Mouse (Mus musculus) neural tube, embryonic 13.5 days (tissue): ENCODE results near the gene Fcrl6. TPM values are rescaled to one million over a fixed set of nuclear protein-coding genes. Genes with fewer than 3 reads are reported as not detected.

ENCODE experiments used
- ATAC-seq: fragments of 200-750 bp; cut with Nextera tagmentation; 2 replicates; pipeline ENCODE4 v1.8.0; 2017; ENCODE audit warnings: low read depth, mild to moderate bottlenecking, moderate TSS enrichment, moderate library complexity
- H3K27ac ChIP-seq: fragments of 300-500 bp; sonication (generic); replicated peaks from 2 replicates; pipeline ENCODE4 v1.5.1; 2015; ENCODE audit warnings: moderate library complexity, mild to moderate bottlenecking, inconsistent platforms
- H3K27me3 ChIP-seq: fragments of 300-500 bp; sonication (generic); 2 replicates; pipeline ENCODE4 v1.6.1; 2015; ENCODE audit warnings: mild to moderate bottlenecking, inconsistent platforms
- H3K36me3 ChIP-seq: fragments of 300-500 bp; sonication (generic); 2 replicates; pipeline ENCODE4 v1.6.1; 2015; ENCODE audit warnings: mild to moderate bottlenecking, inconsistent platforms
- H3K4me1 ChIP-seq: fragments of 300-500 bp; sonication (generic); replicated peaks from 2 replicates; pipeline ENCODE4 v1.6.1; 2015; ENCODE audit warnings: inconsistent platforms
- H3K4me2 ChIP-seq: fragments of 300-500 bp; sonication (generic); 2 replicates; pipeline ENCODE4 v1.6.1; 2015; ENCODE audit warnings: inconsistent platforms, mild to moderate bottlenecking, moderate library complexity
- H3K4me3 ChIP-seq: fragments of 300-500 bp; sonication (generic); 2 replicates; pipeline ENCODE4 v1.5.1; 2015; ENCODE audit warnings: mild to moderate bottlenecking, inconsistent platforms
- H3K9ac ChIP-seq: fragments of 300-500 bp; sonication (generic); 2 replicates; pipeline ENCODE4 v1.6.1; 2015; ENCODE audit warnings: moderate library complexity, mild to moderate bottlenecking, inconsistent platforms
- H3K9me3 ChIP-seq: fragments of 300-500 bp; sonication (generic); 2 replicates; pipeline ENCODE4 v1.6.1; 2016; ENCODE audit warnings: inconsistent platforms
- WGBS: fragments of 180-500 bp; shearing (Covaris S2); methylation state at CpG from one replicate; pipeline ENCODE4 v1.1.7; 2015; 5-methylcytosine and 5-hydroxymethylcytosine counted together
- polyA plus RNA-seq: library from polyadenylated mRNA; unstranded; fragments of >200 nt; fragmentation: Nextera tagmentation; extraction: Ambion mirVana; gene quantifications from 2 replicates; pipeline ENCODE4 v1.2.1, GENCODE M21; 2015

Fcrl6 gene
- 0.15 and 0.52 TPM in 2 replicates for polyA plus RNA-seq

GRCm38 (mm10) chr1:172602326-172602725 lies at the start of gene Fcrl6:
Fcrl6 (minus strand) TSS chr1:172602551.
- H3K4me2 ChIP-seq = no peak within 1 kb of the TSS
- H3K4me3 ChIP-seq = no peak within 1 kb of the TSS
- 79% methylated on average over 1 of the region's 1 CpGs for whole genome bisulfite sequencing
- no peaks in the 10 kb centered on the region for H3K36me3 ChIP-seq
- no peak within 1 kb of the TSS for H3K27ac ChIP-seq
- no peaks in the 10 kb centered on the region for H3K4me1 ChIP-seq
- no peak for ATAC-seq
- no peak within 1 kb of the TSS for H3K9ac ChIP-seq
- no peaks in the 10 kb centered on the region for H3K9me3 ChIP-seq
- no peaks in the 10 kb centered on the region for H3K27me3 ChIP-seq

- no peak overlapping the region for H3K4me2 ChIP-seq
- ATAC-seq = no peak
- no peaks in the 10 kb centered on the region for H3K4me1 ChIP-seq
- H3K9me3 ChIP-seq = no peaks in the 10 kb centered on the region
- WGBS = 79% methylated on average over 10 of the region's 10 CpGs
- H3K9ac ChIP-seq = no peak overlapping the region
- H3K36me3 ChIP-seq = no peaks in the 10 kb centered on the region
- no peak overlapping the region for H3K27ac ChIP-seq
- no peak overlapping the region for H3K4me3 ChIP-seq
- H3K27me3 ChIP-seq = no peaks in the 10 kb centered on the region
Observed at GRCm38 (mm10) chr1:172651288-172651987, 49.1 kb upstream of the Fcrl6 start.

- 63% methylated on average over 8 of the region's 8 CpGs for WGBS
- no peak overlapping the region for H3K9ac ChIP-seq
- no peaks in the 10 kb centered on the region for H3K9me3 ChIP-seq
- H3K27me3 ChIP-seq = no peaks in the 10 kb centered on the region
- no peaks in the 10 kb centered on the region for H3K36me3 ChIP-seq
- H3K4me3 ChIP-seq = no peak overlapping the region
- no peak overlapping the region for H3K4me2 ChIP-seq
- H3K27ac ChIP-seq = no peak overlapping the region
- H3K4me1 ChIP-seq = no peaks in the 10 kb centered on the region
- no peak for ATAC-seq
Observed at GRCm38 (mm10) chr1:172650519-172651287, 48.4 kb upstream of the Fcrl6 start.

GRCm38 (mm10) chr1:172649396-172649795 lies 47.0 kb upstream of the Fcrl6 start:
- H3K4me2 ChIP-seq = no peak overlapping the region
- H3K9ac ChIP-seq = no peak overlapping the region
- no peak for ATAC-seq
- no peak overlapping the region for H3K27ac ChIP-seq
- no peaks in the 10 kb centered on the region for H3K9me3 ChIP-seq
- H3K36me3 ChIP-seq = no peaks in the 10 kb centered on the region
- H3K4me1 ChIP-seq = no peaks in the 10 kb centered on the region
- H3K4me3 ChIP-seq = no peak overlapping the region
- 88% methylated on average over 9 of the region's 9 CpGs for WGBS
- no peaks in the 10 kb centered on the region for H3K27me3 ChIP-seq

GRCm38 (mm10) chr1:172647236-172647635 lies 44.9 kb upstream of the Fcrl6 start:
- no peak overlapping the region for H3K4me2 ChIP-seq
- H3K36me3 ChIP-seq = no peaks in the 10 kb centered on the region
- no peaks in the 10 kb centered on the region for H3K4me1 ChIP-seq
- no peak for ATAC-seq
- 68% methylated on average over 4 of the region's 4 CpGs for WGBS
- H3K27ac ChIP-seq = no peak overlapping the region
- H3K27me3 ChIP-seq = no peaks in the 10 kb centered on the region
- H3K9me3 ChIP-seq = no peaks in the 10 kb centered on the region
- H3K9ac ChIP-seq = no peak overlapping the region
- H3K4me3 ChIP-seq = no peak overlapping the region

GRCm38 (mm10) chr1:172638781-172639180 lies 36.4 kb upstream of the Fcrl6 start:
- 73% methylated on average over 2 of the region's 2 CpGs for WGBS
- no peak overlapping the region for H3K4me2 ChIP-seq
- H3K4me1 ChIP-seq = peaks cover 10% of the 10 kb centered on the region; the same call in 1 of the 2 replicates
- ATAC-seq = no peak
- no peak overlapping the region for H3K9ac ChIP-seq
- no peaks in the 10 kb centered on the region for H3K27me3 ChIP-seq
- no peak overlapping the region for H3K27ac ChIP-seq
- H3K4me3 ChIP-seq = no peak overlapping the region
- no peaks in the 10 kb centered on the region for H3K36me3 ChIP-seq
- no peaks in the 10 kb centered on the region for H3K9me3 ChIP-seq

GRCm38 (mm10) chr1:172637801-172638200 lies 35.5 kb upstream of the Fcrl6 start:
- Histone ChIP-seq H3K36me3 (no peaks in the 10 kb centered on the region), H3K4me2 (no peak overlapping the region), H3K9me3 (no peaks in the 10 kb centered on the region), H3K27me3 (no peaks in the 10 kb centered on the region), H3K27ac (no peak overlapping the region), H3K9ac (no peak overlapping the region), H3K4me1 (peaks cover 10% of the 10 kb centered on the region; the same call in 1 of the 2 replicates), H3K4me3 (no peak overlapping the region)
- ATAC-seq = no peak
- 66% methylated on average over 4 of the region's 4 CpGs for WGBS

- no peak overlapping the region for H3K4me2 ChIP-seq
- H3K9me3 ChIP-seq = no peaks in the 10 kb centered on the region
- H3K4me3 ChIP-seq = no peak overlapping the region
- WGBS = 88% methylated on average over 5 of the region's 5 CpGs
- H3K27ac ChIP-seq = no peak overlapping the region
- ATAC-seq = no peak
- H3K27me3 ChIP-seq = no peaks in the 10 kb centered on the region
- peaks cover 16% of the 10 kb centered on the region for H3K4me1 ChIP-seq
- H3K9ac ChIP-seq = no peak overlapping the region
- no peaks in the 10 kb centered on the region for H3K36me3 ChIP-seq
Observed at GRCm38 (mm10) chr1:172636266-172636665, 33.9 kb upstream of the Fcrl6 start.

GRCm38 (mm10) chr1:172635258-172635657 lies 32.9 kb upstream of the Fcrl6 start:
- no peaks in the 10 kb centered on the region for H3K36me3 ChIP-seq
- peaks cover 16% of the 10 kb centered on the region for H3K4me1 ChIP-seq
- WGBS = 41% methylated on average over 4 of the region's 4 CpGs
- ATAC-seq = no peak
- no peak overlapping the region for H3K9ac ChIP-seq
- H3K27ac ChIP-seq = 0 out of 2 replicates have a peak overlapping the region, but pooled peaks have one; percentile 23
- no peaks in the 10 kb centered on the region for H3K9me3 ChIP-seq
- 0 out of 2 replicates have a peak overlapping the region, but pooled peaks have one; percentile 4 for H3K4me2 ChIP-seq
- H3K4me3 ChIP-seq = no peak overlapping the region
- H3K27me3 ChIP-seq = no peaks in the 10 kb centered on the region

GRCm38 (mm10) chr1:172634136-172634535 lies 31.8 kb upstream of the Fcrl6 start:
- H3K27ac ChIP-seq = peak overlapping the region; percentile 25; the same call in 1 of the 2 replicates
- 89% methylated on average over 2 of the region's 2 CpGs for WGBS
- H3K9me3 ChIP-seq = no peaks in the 10 kb centered on the region
- no peak for ATAC-seq
- no peak overlapping the region for H3K9ac ChIP-seq
- H3K27me3 ChIP-seq = no peaks in the 10 kb centered on the region
- no peak overlapping the region for H3K4me3 ChIP-seq
- H3K4me2 ChIP-seq = no peak overlapping the region
- no peaks in the 10 kb centered on the region for H3K36me3 ChIP-seq
- H3K4me1 ChIP-seq = peaks cover 19% of the 10 kb centered on the region

- H3K36me3 ChIP-seq = no peaks in the 10 kb centered on the region
- H3K4me1 ChIP-seq = peaks cover 19% of the 10 kb centered on the region
- H3K4me2 ChIP-seq = peak within 1 kb of the TSS; percentile 75
- H3K27ac ChIP-seq = peak within 1 kb of the TSS; percentile 90
- H3K9ac ChIP-seq = peak within 1 kb of the TSS; percentile 81
- under 1% methylated on average over 53 of the region's 53 CpGs for WGBS
- H3K9me3 ChIP-seq = no peaks in the 10 kb centered on the region
- peak; percentile 98 for ATAC-seq
- H3K4me3 ChIP-seq = peak within 1 kb of the TSS; percentile 78
- H3K27me3 ChIP-seq = no peaks in the 10 kb centered on the region
Observed at GRCm38 (mm10) chr1:172632451-172633326, 30.3 kb upstream of the Fcrl6 start, which contains the start of gene Dusp23. Dusp23 (minus strand) TSS chr1:172632962.
